Mouse (Mus musculus) small intestine, adult 2 months (tissue): ENCODE results near the gene Shroom3.

ENCODE experiments used
- CTCF ChIP-seq: fragments of 200-500 bp; IDR thresholded peaks from 2 replicates; pipeline ENCODE4 v1.5.1; 2012; ENCODE audit warnings: low read depth, mild to moderate bottlenecking, control low read depth, inconsistent platforms, low read length, moderate library complexity, mixed read lengths; ENCODE audit not compliant: insufficient replicate concordance, insufficient read length; ENCODE audit errors: extremely low read depth
- POLR2A ChIP-seq: fragments of 200-500 bp; IDR thresholded peaks from 2 replicates; pipeline ENCODE4 v1.6.1; 2012; ENCODE audit warnings: low read depth, mild to moderate bottlenecking, control low read depth, inconsistent platforms, low read length, moderate library complexity

- TF ChIP-seq CTCF = no peak
- no peak for TF ChIP-seq POLR2A
Measured at GRCm38 (mm10) chr5:92717666-92718360, 34.6 kb downstream of the Shroom3 start.
